Mouse (Mus musculus) thymus, postnatal 4 days (tissue): ENCODE data around the gene Gper1.

Experiments
- DNase-seq: peaks from one replicate; pipeline ENCODE4 v3.0.0; 2021

The Gper1 gene

GRCm38 (mm10) chr5:139423026-139423865, at the start of gene Gper1:
TSS of gene Gper1 (plus strand) at chr5:139423151.
- no peak for DNase-seq

GRCm38 (mm10) chr5:139373889-139374444, 49.0 kb upstream of the Gper1 start:
- no peak for DNase-seq

- no peak for DNase-seq
These were observed 48.1 kb upstream of the Gper1 start for GRCm38 (mm10) chr5:139374841-139375240.

GRCm38 (mm10) chr5:139377468-139378270, 45.3 kb upstream of the Gper1 start, which contains the start of gene Gpr146:
TSS of gene Gpr146 (plus strand) at chr5:139377697.
- DNase-seq = peak; percentile 60

GRCm38 (mm10) chr5:139378271-139378556, 44.7 kb upstream of the Gper1 start:
- no peak for DNase-seq

- peak; percentile 70 for DNase-seq
These were observed 43.8 kb upstream of the Gper1 start for GRCm38 (mm10) chr5:139378986-139379629.

- no peak for DNase-seq
These were observed 43.1 kb upstream of the Gper1 start for GRCm38 (mm10) chr5:139379771-139380384.

GRCm38 (mm10) chr5:139380385-139381248, 42.3 kb upstream of the Gper1 start:
- peak; percentile 86 for DNase-seq

GRCm38 (mm10) chr5:139381586-139382513, 41.1 kb upstream of the Gper1 start:
- DNase-seq = peak; percentile 76

- peak; percentile 71 for DNase-seq
These were observed 40.2 kb upstream of the Gper1 start for GRCm38 (mm10) chr5:139382760-139383159.

GRCm38 (mm10) chr5:139383234-139383633, 39.7 kb upstream of the Gper1 start:
- peak; percentile 46 for DNase-seq

- no peak for DNase-seq
These were observed 38.4 kb upstream of the Gper1 start for GRCm38 (mm10) chr5:139384531-139384930.

GRCm38 (mm10) chr5:139386047-139386446, 36.9 kb upstream of the Gper1 start:
- DNase-seq = no peak

- no peak for DNase-seq
These were observed 35.4 kb upstream of the Gper1 start for GRCm38 (mm10) chr5:139387329-139388194.

- no peak for DNase-seq
These were observed 34.8 kb upstream of the Gper1 start for GRCm38 (mm10) chr5:139388195-139388570.

GRCm38 (mm10) chr5:139388694-139389675, 34.0 kb upstream of the Gper1 start:
- no peak for DNase-seq

- no peak for DNase-seq
These were observed 33.3 kb upstream of the Gper1 start for GRCm38 (mm10) chr5:139389676-139390061.
